Mouse (Mus musculus): ENCODE results near the gene Ptov1. TPM values are rescaled to one million over a fixed set of nuclear protein-coding genes. Genes with fewer than 3 reads are reported as not detected.
A peak's percentile ranks its signal among the peaks of the same experiment; 100 is the strongest.

Ptov1 gene
- polyA plus RNA-seq (2012; rRNA removed) = 927 and 1,026 TPM in 2 replicates

GRCm38 (mm10) chr7:44869697-44870528, at the start of gene Ptov1:
Gene Ptov1, minus strand, starts transcription at chr7:44869788.
- TF ChIP-seq POLR2A (IDR thresholded peaks at IDR 0.05; ENCODE audit: borderline replicate concordance, extremely low read depth, insufficient read depth, insufficient read length, poor library complexity, severe bottlenecking) (peak; percentile 3; the same call in 1 of the 2 replicates), CTCF (IDR thresholded peaks at IDR 0.05; ENCODE audit: borderline replicate concordance, extremely low read depth, insufficient read depth, insufficient read length) (0 out of 2 replicates have a peak, but pooled peaks have one; percentile 5)
- peak; percentile 100 for DNase-seq (ENCODE audit: low read depth)

GRCm38 (mm10) chr7:44919127-44919526, 49.5 kb upstream of the Ptov1 start:
- no peak for DNase-seq (ENCODE audit: low read depth)
- no peak for TF ChIP-seq CTCF (IDR thresholded peaks at IDR 0.05; ENCODE audit: borderline replicate concordance, extremely low read depth, insufficient read depth, insufficient read length)
- TF ChIP-seq POLR2A (IDR thresholded peaks at IDR 0.05; ENCODE audit: borderline replicate concordance, extremely low read depth, insufficient read depth, insufficient read length, poor library complexity, severe bottlenecking) = no peak

- no peak for DNase-seq (ENCODE audit: low read depth)
- no peak for TF ChIP-seq CTCF (IDR thresholded peaks at IDR 0.05; ENCODE audit: borderline replicate concordance, extremely low read depth, insufficient read depth, insufficient read length)
- no peak for TF ChIP-seq POLR2A (IDR thresholded peaks at IDR 0.05; ENCODE audit: borderline replicate concordance, extremely low read depth, insufficient read depth, insufficient read length, poor library complexity, severe bottlenecking)
Observed at GRCm38 (mm10) chr7:44918219-44918618, 48.6 kb upstream of the Ptov1 start.

GRCm38 (mm10) chr7:44916881-44917280, 47.3 kb upstream of the Ptov1 start:
- no peak for TF ChIP-seq POLR2A (IDR thresholded peaks at IDR 0.05; ENCODE audit: borderline replicate concordance, extremely low read depth, insufficient read depth, insufficient read length, poor library complexity, severe bottlenecking)
- no peak for TF ChIP-seq CTCF (IDR thresholded peaks at IDR 0.05; ENCODE audit: borderline replicate concordance, extremely low read depth, insufficient read depth, insufficient read length)
- DNase-seq (ENCODE audit: low read depth) = no peak

- no peak for TF ChIP-seq POLR2A (IDR thresholded peaks at IDR 0.05; ENCODE audit: borderline replicate concordance, extremely low read depth, insufficient read depth, insufficient read length, poor library complexity, severe bottlenecking)
- no peak for TF ChIP-seq CTCF (IDR thresholded peaks at IDR 0.05; ENCODE audit: borderline replicate concordance, extremely low read depth, insufficient read depth, insufficient read length)
- no peak for DNase-seq (ENCODE audit: low read depth)
Observed at GRCm38 (mm10) chr7:44916191-44916590, 46.6 kb upstream of the Ptov1 start.

DNA sequence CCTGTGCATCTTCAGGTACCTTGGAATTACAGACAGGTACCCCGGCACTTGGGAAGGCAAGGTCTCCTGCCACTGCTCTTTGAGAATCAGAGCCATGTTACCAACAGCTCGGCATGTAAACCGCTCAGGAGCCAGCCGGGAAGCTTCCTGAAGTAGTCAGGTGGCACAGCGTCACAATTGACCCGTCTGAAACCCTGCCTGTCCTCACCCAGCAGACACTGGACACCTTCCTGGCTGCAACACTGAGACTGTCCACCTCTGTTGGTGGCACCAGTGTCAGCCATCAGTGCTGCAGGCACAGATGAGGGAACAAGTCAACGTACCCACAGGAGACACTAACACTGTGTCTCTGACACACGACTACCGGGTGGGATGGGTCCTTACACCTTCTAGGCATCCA, 45.7 kb upstream of the Ptov1 start:
- TF ChIP-seq POLR2A (IDR thresholded peaks at IDR 0.05; ENCODE audit: borderline replicate concordance, extremely low read depth, insufficient read depth, insufficient read length, poor library complexity, severe bottlenecking) (no peak), CTCF (IDR thresholded peaks at IDR 0.05; ENCODE audit: borderline replicate concordance, extremely low read depth, insufficient read depth, insufficient read length) (no peak)
- DNase-seq (ENCODE audit: low read depth) = no peak

DNA sequence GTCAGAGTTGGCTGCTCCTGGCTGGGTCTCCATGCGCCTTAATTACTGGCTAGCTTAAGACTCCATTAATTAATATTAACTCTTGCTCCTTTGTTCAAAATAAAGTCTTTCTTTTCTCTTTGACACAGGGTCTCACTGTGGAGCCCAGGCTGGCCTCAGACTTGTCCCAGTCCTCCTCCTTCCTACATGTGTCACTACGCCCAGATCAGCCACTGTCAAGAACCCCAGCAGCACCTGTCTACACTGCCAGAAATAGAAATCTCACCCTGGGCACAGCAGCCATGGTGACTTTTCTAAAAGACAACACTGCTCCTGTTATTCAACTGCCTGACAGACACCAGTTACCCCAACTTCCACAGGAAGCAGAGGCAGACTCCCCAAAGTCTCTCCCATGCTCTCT, 44.8 kb upstream of the Ptov1 start:
- DNase-seq (ENCODE audit: low read depth) = no peak
- no peak for TF ChIP-seq CTCF (IDR thresholded peaks at IDR 0.05; ENCODE audit: borderline replicate concordance, extremely low read depth, insufficient read depth, insufficient read length)
- TF ChIP-seq POLR2A (IDR thresholded peaks at IDR 0.05; ENCODE audit: borderline replicate concordance, extremely low read depth, insufficient read depth, insufficient read length, poor library complexity, severe bottlenecking) = no peak

GRCm38 (mm10) chr7:44908706-44909476, 39.3 kb upstream of the Ptov1 start:
- TF ChIP-seq POLR2A (IDR thresholded peaks at IDR 0.05; ENCODE audit: borderline replicate concordance, extremely low read depth, insufficient read depth, insufficient read length, poor library complexity, severe bottlenecking) (no peak), CTCF (IDR thresholded peaks at IDR 0.05; ENCODE audit: borderline replicate concordance, extremely low read depth, insufficient read depth, insufficient read length) (no peak)
- DNase-seq (ENCODE audit: low read depth) = no peak

- TF ChIP-seq POLR2A (IDR thresholded peaks at IDR 0.05; ENCODE audit: borderline replicate concordance, extremely low read depth, insufficient read depth, insufficient read length, poor library complexity, severe bottlenecking) (no peak), CTCF (IDR thresholded peaks at IDR 0.05; ENCODE audit: borderline replicate concordance, extremely low read depth, insufficient read depth, insufficient read length) (no peak)
- DNase-seq (ENCODE audit: low read depth) = no peak
Observed at GRCm38 (mm10) chr7:44905430-44905829, 35.8 kb upstream of the Ptov1 start.

DNA sequence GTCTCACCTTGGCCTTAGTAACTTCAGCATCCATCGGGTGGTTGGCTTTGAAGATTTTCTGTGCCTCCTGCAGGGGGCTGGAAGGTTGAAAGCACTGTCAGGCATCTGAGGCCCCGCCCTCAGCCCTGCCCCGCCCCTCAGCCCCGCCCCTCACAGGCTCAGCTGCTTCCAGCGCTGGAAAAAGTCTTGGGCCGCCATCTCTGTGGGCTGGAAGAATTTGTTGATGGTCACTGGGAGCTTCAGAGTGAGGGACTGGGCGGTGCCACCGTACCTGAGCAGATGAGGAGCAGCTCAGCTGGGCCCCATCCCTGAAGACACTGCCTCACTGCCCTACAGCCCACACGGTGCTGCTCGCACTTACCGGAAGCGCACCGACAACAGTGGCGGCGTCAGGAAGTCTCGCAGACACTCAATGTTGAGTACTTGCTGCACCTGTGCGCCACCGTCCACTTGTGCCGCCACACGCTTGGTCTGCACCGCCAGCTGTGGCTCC, 31.7 kb upstream of the Ptov1 start:
- peak; percentile 76 for DNase-seq (ENCODE audit: low read depth)
- TF ChIP-seq POLR2A (IDR thresholded peaks at IDR 0.05; ENCODE audit: borderline replicate concordance, extremely low read depth, insufficient read depth, insufficient read length, poor library complexity, severe bottlenecking) (no peak), CTCF (IDR thresholded peaks at IDR 0.05; ENCODE audit: borderline replicate concordance, extremely low read depth, insufficient read depth, insufficient read length) (peak; percentile 38; the same call in 1 of the 2 replicates)

DNA sequence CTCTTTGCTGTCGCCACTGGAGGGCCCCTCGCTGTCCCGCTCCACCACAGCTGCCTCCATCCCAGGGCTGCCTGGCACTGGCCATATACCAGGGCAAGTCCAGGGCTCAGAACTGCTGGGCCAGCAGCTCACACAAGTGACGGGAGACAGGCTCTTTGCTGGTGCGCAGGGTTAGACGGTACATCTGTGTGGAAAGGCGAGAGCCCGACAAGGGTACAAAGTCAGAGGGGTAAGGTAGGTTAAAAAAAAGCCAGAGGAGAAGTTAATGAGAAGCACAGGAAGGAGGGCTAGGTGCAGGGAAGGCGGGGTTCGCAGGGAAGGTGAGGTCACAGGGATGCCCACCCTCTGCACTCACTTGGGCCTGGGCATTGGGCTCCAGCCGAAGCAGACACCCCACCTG, 31.0 kb upstream of the Ptov1 start:
- no peak for TF ChIP-seq CTCF (IDR thresholded peaks at IDR 0.05; ENCODE audit: borderline replicate concordance, extremely low read depth, insufficient read depth, insufficient read length)
- TF ChIP-seq POLR2A (IDR thresholded peaks at IDR 0.05; ENCODE audit: borderline replicate concordance, extremely low read depth, insufficient read depth, insufficient read length, poor library complexity, severe bottlenecking) = no peak
- DNase-seq (ENCODE audit: low read depth) = no peak

Data from brain, embryonic 14.5 days (tissue).